Mouse (Mus musculus) right cerebral cortex, postnatal 36 days (tissue): Measurements from ENCODE around the gene Nsun2.
"Not testable (repeated sequence)": the region's sequence is repeated elsewhere in the genome, so short reads cannot be mapped to it uniquely, and the experiment has no call there.

Experiments used
- DNase-seq, 2 experiments: peaks; one replicate each; pipeline ENCODE4 v3.0.0; 2022; ENCODE audit warnings: low spot score in 2 of 2, mixed read lengths in 1 of 2

Gene Nsun2

DNA sequence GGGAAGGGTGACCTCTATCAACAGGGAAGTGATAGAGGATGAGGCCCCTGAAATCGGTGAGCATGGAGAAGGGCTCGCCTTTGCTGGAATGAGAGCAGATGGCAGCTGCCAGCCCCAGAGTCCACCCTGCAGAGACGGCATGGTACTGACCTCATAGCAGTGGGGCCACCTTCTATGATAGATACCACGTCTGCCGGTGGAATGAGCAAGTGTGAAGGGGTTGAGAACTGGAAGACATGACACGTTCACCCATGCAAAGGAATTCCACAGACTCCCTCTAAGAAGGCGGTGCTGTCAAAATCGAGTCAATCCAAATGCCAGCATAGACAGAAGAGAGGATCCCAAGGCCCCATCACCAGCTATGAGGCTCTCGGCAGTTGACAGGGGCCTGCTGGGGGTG is 20.7 kb downstream of the Nsun2 start:
- DNase-seq = no peak

DNA sequence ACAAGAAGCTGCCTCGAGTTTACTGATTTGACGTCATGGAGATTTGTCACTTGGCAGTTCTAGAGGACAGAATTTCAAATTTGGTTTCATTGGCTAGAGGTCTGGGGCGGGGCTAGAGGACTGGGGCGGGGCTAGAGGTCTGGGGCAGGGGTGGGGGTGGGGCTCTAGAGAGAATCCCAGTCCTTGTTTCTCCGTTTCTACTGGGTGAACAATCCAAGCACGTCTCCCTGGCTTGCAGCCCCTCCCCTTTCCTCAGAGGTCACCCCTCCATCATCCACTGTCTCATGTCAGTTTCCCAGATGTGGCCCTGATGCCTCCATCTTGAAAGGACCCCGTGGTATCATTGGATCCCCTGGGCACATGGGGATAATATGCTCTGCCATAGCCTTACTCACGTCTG is 21.5 kb downstream of the Nsun2 start:
- no peak for DNase-seq

DNA sequence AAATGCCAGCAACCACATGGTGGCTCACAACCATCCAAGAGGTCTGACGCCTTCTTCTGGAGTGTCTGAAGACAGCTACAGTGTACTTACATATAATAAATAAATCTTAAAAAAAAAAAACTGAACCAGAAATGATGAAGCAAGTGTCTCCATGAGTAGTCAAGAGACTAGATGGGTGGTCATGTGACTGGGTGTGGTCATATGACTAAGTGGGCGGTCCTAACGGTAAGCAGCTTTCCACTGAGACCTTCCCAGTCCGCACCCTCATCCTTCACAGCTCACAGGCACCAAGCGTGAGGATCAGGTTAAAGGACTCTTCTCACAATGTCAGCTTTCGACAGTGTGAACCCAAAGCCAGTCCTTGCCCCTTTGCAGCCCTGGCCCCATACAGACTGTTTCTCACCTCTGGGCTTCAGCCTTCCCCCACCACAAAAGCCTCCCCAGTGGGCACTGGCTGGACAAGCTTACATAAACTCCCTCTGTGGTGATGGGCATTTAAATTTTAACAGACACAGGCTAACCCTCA is 22.5 kb downstream of the Nsun2 start:
- no peak for DNase-seq

DNA sequence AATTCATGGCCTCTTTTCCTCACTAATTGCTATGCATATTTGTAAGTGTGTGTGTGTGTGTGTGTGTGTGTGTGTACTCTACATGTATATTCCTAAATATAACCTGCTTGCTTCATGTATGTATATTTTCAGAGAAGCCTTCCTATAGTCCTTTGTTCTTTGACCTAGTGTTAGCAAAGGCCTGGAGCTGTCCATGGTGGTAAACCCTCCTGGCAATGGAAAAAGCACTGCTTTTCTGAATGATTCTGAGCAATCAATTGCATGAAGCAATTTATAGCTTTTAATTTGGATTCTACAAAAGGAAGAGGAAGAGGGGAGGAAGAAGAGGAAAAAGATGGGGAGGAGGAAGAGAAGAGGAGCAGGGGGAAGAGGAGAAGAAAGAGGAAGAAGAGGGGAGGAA is 23.2 kb downstream of the Nsun2 start:
- DNase-seq = no peak

DNA sequence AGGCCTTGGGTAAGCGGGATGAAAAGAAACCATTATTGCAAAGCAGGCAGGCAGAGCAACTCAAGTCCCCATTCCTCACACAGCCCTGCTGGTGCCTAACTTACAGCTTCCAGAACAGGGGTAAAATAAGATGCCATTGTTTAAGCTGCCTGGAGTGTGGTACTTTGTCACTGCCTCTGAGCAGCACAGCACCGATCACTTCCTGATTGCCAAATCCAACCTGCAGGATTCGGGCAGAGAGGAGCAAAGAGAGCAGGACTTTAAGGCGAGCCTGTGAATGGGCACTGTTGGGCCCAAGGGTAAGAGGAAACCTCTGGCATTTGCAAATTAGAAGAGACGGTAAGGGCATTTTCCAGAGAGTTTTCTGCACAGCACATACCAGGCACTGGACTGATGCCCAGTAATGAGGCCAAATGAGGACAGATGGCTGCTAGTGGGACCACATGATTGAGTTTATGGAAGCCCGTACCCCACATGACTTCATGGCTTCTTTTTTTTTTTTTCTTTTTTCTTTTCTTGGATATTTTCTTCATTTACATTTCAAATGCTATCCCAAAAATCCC is 24.6 kb downstream of the Nsun2 start:
- DNase-seq = no peak

DNA sequence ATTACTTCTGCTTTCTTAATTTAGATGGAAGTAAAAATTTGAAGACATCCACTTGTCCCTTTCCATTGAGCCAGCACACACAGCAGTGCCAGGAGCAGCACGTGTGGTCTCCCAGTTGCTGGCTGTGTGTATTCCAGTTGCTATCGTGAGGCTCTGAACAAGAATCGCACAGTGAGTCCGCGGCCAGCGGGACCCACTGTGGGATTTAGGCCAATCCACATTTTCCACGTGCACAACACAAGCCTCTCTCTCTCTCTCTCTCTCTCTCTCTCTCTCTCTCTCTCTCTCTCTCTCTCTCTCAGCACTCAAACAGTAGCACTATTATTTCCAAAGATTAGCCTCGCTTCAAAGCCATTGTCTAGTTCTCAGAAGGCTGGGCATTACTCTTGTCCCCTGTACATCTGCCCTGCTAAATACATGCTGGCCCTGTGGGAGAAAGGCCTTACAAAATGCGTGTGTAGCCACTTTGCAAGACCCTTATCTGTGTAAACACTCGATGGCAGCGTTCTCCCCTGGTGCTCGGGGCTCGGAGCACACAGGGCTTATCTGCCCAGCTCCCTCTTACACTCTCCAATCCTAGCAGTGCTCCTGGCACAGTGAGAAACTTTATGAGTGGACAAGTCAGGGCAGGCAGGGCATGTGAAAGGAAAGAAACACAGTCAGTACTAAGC is 25.9 kb downstream of the Nsun2 start:
- DNase-seq = no peak

DNA sequence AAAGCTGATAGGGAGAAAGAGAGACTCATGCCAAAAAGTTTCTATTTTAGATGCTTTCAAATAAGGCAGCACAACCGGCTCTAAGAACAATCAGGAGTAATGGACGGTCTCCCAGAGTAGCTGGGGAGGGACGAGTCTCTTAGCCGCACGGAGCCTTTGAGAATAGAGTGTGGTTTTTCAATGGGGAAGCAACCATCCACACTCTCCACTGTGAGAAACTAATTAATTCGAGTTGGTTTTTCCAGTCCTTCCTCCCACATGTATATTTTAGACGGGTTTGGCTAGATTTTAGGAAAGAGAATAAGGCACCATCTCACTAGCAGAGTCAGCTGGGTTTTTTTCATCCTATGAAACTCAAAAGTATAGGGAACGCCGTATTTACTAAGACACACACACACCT is 28.5 kb downstream of the Nsun2 start:
- DNase-seq = no peak

DNA sequence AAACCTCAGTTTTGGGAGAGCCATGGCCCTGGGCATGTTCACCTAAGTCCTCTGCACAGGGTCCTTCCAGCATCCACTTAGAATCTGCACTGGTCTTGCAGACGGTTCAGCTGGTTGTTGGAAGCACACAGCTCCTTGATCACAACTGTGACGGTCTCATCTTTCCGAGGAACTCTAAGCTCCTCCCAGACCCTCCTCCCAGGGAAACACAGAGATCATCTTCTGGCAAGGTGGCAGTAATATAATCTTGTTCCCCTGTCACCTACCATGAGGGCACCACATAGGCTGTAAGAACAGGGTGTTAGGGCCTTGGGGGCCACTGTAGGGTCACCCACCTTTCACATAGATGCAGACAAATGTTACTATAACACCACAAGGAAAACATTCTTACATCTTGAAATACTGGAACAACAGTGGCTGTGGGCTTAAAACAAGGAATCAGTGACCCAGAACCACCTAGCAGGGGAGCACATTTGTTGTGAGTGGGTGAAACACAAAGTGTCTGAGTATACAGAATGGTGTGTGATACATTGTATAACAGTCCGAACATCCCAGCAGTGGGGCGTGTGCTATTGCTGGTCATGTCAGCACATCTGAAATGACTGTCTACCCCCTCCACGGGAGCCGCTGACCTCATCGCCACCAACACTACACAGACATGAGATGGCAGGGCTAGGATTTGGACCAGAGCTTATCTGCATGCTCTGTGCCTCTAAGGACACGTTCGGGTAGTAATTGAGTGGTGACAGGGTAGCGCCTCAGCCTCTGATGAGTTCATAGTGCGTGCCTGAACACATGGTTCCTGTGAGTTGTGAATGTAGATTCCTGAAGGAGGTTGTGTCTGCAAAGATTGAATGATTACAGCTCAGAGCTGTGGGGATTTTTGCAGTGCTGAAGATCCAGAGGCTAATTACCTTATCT is 29.4 kb downstream of the Nsun2 start:
- no peak for DNase-seq

DNA sequence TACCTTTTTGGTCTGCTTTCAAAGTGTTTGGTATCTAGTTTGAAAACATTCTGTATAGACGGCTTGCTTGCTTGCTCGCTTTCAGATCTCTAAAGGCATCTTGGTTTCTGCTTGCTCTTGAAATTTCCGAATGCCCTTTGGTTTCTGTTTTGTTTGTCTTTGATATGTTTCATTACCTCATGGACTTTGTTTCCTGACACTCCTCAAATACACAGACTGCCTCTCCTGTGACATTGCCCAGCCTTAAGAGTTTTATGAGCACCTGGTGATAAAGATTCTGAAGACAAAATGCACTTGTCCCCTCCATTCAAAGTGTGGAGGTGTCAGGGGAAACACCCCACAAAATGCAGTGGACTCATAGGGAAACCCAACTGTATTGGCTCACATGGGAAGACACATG is 30.4 kb downstream of the Nsun2 start:
- no peak for DNase-seq

DNA sequence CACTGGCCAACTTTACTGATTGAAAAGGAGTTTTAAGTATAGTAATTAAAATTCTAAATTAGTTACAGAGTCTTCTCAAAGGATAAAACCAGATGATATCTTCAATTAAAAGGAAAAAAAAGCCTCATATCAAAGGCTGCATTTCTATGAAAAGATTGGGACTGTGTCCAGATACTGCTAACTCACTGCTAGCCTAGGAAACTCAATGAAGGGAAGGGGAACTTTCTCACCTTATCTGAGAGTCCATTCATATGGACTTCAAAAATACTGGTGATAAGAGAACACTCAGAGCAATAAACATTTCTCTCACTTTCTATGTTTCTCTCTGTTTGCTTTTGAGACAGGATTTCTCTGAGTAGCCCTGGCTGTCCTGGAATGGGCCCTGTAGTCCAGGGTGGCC is 31.0 kb downstream of the Nsun2 start:
- no peak for DNase-seq

DNA sequence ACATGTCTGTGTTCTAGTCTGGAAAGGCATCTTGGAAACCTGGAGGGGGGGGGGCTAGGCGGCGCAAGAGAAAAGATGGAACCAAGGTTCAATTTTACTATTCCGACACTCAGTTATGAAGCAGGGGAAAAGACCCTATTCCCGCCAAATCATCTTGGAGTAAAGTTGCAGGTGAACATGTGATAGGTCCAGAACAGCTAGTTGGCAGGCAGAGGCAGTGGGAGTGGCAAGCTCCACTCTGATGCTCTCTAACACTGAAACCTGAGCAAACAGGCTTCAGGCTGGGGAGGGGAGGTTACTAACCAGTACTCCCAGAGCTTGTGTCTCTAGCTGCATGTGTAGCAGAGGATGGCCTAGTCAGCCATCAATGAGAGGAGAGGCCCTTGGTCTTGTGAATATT is 31.9 kb downstream of the Nsun2 start:
- not testable (repeated sequence) for DNase-seq

DNA sequence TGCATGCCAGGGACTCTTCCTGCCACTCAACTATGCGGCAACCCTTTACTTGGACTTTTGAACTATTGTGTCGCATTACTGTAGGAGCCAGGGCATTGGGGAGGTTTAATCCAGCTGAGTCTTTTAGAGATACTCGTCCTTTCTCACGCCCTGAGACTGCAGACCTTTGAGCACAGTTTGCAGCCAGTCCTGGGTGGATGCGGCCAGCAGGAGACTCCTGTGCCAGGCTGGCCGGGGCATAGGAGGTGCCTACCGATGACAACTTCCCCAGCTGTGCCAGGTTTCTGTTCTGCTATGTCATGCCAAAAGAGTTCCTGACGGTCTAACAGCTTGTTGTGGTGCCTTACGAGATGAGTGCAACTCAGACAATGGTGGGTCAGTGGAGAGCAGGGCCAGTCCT is 35.7 kb downstream of the Nsun2 start:
- DNase-seq = no peak

DNA sequence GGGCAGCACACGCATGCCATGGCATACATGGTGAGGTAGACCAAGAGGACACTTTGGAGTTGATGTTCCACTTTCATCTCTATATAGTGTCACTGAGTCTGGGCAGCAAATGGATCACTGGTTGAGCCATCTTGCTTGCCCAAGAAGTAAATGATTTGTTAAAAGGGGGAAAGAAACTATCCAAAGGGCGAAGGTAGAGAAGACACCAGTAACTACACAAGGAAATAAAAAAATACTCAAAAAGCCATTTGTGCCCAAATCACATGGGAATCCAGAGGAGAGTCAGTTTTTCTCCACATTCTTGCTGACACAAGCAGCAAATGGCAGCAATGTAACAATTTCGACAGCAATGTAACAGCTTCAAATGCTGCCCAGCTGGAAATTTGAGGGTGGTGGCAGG is 39.0 kb downstream of the Nsun2 start:
- DNase-seq = no peak

DNA sequence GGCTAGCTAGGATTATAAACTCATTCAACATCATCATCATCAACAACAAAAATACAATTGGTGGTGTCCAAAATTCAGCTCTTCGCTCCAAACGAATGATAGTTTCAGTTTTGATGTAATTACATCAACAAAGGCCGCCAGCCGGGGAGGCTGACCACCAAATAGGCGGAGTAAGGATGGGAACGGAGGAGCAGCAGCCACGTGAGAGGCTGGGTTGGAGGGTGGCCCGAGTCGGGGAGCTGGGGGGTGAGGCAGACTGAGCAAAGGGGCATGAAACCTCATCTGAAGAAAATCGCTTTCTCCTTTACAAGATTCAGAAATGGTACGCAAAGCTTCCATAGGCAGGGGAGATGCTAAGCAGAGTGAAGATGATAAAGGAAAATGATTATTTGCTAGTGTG is 43.1 kb downstream of the Nsun2 start:
- DNase-seq = no peak

DNA sequence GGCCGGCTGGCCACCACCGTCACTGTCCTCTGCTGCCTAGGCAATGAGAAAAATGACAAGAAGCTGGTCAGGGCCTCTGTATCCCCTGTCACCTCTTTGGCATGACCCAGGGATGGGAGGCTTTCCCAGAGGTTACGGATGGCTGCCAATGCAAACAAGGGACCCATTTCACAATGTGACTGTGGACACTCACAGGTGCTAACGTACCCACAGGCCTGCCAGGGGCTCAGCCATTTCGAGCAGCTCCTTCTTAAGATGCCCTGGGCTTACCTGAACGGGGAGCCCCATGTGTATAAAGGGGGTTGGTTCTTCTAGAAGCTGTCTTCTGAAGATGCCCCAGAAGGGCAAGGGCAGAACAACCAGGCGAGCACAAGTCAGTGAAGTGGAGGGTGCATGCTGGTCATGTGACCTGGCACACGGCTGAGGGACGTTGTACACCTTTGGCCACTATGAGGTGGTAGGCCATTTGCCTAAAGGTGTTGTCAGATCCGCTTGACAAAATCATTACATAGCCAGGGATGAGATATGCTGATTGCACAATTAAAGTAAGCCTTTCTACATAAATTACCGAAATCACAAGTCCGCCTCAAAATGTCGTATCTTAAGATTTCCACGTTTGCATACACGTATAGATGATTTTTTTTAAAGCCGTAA is 43.8 kb downstream of the Nsun2 start:
- no peak for DNase-seq

DNA sequence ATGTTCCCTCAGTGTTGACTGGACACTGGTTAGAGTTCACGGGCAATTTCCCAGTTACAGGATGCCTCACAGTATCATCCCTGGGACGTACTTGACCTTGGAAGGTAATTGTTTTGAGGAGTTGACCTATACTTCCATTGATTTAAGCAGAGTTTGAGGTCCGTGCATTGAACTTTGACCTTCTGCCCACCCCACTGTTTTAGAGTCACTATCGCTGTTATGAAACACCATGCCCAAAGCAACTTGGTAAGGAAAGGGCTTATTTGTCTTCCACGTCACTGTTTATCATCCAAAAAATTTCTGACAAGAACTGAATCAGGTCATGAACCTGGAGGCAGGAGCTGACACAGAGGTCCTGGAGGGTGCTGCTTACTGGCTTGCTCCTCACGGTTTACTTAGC is 48.9 kb downstream of the Nsun2 start:
- no peak for DNase-seq

DNA sequence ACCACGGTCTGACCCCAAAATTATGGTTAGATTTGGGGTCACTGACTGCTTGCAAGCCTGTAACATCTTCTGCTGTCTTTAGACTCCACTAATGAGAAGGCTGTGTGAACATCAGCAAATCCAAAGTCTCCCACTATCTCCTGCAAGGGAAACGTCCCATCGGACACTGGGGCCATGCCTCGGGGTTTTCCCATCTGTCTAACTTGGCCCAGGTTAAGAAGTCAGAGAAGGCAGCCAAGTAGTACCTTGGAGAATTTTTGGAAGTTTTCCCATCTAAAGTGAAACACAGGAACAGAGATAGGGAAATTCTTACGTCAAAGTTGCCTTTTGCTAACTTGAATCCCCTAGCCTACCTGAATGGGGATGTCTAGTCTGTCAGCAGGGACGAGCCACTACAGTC is 50.0 kb downstream of the Nsun2 start:
- no peak for DNase-seq

DNA sequence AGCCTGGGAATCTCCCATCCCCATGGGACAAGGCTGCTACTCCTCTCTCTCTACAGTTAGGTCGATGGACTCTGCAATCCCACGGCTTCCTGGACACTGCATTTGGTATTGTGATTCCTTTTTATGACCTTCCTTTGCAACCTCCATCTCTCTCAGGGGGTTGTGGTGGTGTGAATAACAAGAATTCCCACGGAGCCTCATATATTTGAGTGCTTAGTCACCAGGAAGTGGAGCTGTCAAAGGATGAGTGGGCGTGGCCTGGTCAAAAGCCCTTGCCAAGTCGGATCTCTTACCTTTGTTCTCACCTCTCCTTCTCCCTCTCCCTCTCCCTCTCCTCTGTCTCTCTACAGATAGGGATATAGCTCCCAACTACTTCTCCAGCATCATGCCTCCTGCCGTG is 52.3 kb downstream of the Nsun2 start:
- no peak for DNase-seq

DNA sequence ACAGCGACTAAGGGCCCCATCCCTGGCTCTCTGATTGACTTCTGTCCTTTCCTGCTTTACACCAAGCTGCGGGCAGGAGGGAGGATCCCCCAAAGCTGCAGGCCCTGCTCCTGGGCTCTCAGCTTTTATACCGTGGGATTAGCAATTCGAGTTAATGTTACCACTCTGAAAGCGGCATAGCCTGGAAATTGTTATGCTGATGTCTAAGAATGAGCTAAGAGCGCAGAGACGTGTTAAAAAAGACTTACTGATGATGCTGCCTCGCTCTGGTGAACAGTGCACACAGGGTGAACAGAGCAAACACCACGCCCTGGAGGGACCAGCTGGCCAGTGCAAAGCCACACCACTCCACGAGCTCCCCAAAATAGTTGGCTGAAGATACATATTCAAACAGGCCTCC is 52.8 kb downstream of the Nsun2 start:
- DNase-seq = no peak

DNA sequence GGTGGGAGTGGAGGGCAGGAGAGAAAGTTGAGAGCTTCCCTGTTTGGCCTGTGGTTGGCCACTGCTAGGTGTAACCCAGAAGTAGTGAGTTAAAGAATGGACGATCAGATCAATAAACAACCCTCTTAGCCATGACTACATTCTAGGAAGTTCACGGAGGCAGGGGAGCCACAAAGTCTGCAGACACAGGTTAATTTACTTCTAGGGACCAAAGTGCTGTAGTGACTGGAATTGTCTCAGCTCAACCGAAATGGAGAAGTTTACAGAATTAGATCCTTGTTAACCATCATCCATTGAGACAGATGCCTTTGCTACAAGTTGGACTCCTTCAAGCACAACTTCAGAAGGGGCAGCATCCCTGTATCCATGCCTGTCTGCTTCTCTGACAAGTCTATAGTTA is 54.3 kb downstream of the Nsun2 start:
- no peak for DNase-seq

DNA sequence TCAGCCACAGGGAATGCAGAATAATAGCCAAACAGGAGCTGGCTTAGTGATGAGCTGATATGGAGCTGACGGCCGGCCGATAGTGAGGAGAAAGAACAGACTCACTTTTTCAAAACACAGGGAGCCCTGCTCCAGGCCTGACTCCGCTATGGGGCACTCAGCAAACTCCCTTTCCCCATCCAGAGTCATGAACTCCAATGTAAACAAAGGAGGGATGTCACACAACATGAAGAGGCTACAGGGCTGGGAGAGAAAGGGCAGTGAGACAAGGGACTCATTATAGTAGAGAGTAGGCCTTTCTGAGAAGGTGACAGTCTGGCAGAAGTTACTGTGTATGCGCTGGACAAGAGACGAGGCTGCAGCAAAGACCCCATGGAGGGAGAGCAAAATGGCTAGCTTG is 54.7 kb downstream of the Nsun2 start:
- no peak for DNase-seq

DNA sequence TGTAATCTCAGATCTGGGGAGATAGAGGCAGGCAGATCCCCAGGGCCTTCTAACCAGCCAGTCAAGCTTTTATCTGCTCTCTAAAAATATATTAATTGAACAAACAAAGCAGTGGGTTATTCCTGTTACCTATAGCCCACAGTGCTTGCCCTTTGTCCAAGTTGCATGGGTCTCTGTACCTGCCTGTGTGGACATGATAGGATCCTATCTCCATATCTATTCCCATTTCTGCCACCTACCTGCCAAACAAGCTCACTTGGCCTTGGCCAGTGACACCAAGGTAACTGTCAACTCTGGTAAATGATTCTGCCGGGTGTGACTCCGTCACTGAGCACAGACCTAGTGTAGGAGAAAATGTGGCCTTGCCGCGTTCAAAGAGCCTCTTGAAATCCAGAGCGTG is 57.8 kb downstream of the Nsun2 start:
- DNase-seq = no peak
